29 mouse cellular contexts compared by ENCODE assay signal in genomic region chr2:170584678-170585077, GRCm38 (mm10). TPM values are rescaled to one million over a fixed set of nuclear protein-coding genes. Genes with fewer than 3 reads are reported as not detected.
DNase-seq lines count a peak whose midpoint lies in the region; ATAC-seq and TF ChIP-seq lines count a peak whose summit lies in the region.
"Had no signal": no experiment of that assay in that cellular context is flagged by ENCODE, and none has a peak within 500 bp of the region (broad histone marks: within the 10 kb centered on the region; RNA-seq: fewer than 3 reads in every experiment).

No protein-coding gene starts in this region.

- no peak for TF ChIP-seq RAD21 in CH12.LX (IDR thresholded peaks at IDR 0.05; ENCODE audit: low read depth, low read length)

- TF ChIP-seq EP300 in CH12.LX (IDR thresholded peaks at IDR 0.05; ENCODE audit: low read length) = no peak

- dilution Hi-C loops in CH12.LX (cut with MboI; ENCODE audit: extremely low pct_ligation_motif_present, extremely low pct_unique_long_range_greater_than_20kb, low sequenced_read_pairs) = no loop called here

- no peak overlapping the region for H3K27ac ChIP-seq in midbrain, embryonic 11.5 days (ENCODE audit: low read depth, low read length)
- H3K27ac ChIP-seq in midbrain, embryonic 13.5 days = no peak overlapping the region
- H3K27ac ChIP-seq in CH12.LX (ENCODE audit: insufficient read depth, low read depth) = peak overlapping the region; percentile 16; the same call in 1 of the 2 replicates
- H3K27ac ChIP-seq in heart, embryonic 10.5 days = no peak overlapping the region
- H3K27ac ChIP-seq: embryonic facial prominence, embryonic 13.5 days; embryonic facial prominence, embryonic 15.5 days; forebrain, embryonic 10.5 days; forebrain, embryonic 12.5 days had no signal

- DNase-seq in midbrain, embryonic 11.5 days (ENCODE audit: low spot score, missing footprints) = peak; percentile 82
- DNase-seq in CH12.LX (ENCODE audit: extremely low read depth) = no peak
- no peak for DNase-seq in G1E (ENCODE audit: low spot score)
- no peak for DNase-seq in heart, embryonic 10.5 days (ENCODE audit: low spot score)
- DNase-seq: adrenal gland, adult 2 months; adrenal gland, postnatal 10 days; adrenal gland, postnatal 25 days; cerebellum, adult 11 months; cerebellum, adult 18-20 months; cerebellum, adult 8-10 months; cerebellum, adult 9-11 months; cerebellum, postnatal 14 days; cerebellum, postnatal 36 days; embryo, embryonic 11 days had no signal

- H3K9me3 ChIP-seq in midbrain, embryonic 11.5 days (ENCODE audit: control insufficient read depth, low read length) = no peaks in the 10 kb centered on the region
- H3K9me3 ChIP-seq in midbrain, embryonic 13.5 days = no peaks in the 10 kb centered on the region
- H3K9me3 ChIP-seq in CH12.LX (replicated peaks; ENCODE audit: low read length) = peaks cover 76% of the 10 kb centered on the region
- H3K9me3 ChIP-seq in G1E (replicated peaks) = peaks cover 68% of the 10 kb centered on the region
- H3K9me3 ChIP-seq in heart, embryonic 10.5 days = no peaks in the 10 kb centered on the region
- H3K9me3 ChIP-seq: embryonic facial prominence, embryonic 13.5 days; embryonic facial prominence, embryonic 15.5 days; forebrain, embryonic 10.5 days; forebrain, embryonic 12.5 days had no signal

- no peaks in the 10 kb centered on the region for H3K79me2 ChIP-seq in CH12.LX (replicated peaks; ENCODE audit: control insufficient read depth, extremely low read depth, insufficient read depth, poor library complexity, severe bottlenecking)

- no peaks in the 10 kb centered on the region; the same call in 1 of the 2 replicates for H3K4me1 ChIP-seq in midbrain, embryonic 11.5 days (ENCODE audit: control insufficient read depth, insufficient read depth, low read length)
- 0 out of 2 replicates have a peak, but pooled peaks cover 14% of the 10 kb centered on the region for H3K4me1 ChIP-seq in midbrain, embryonic 13.5 days (replicated peaks)
- H3K4me1 ChIP-seq in CH12.LX (ENCODE audit: control insufficient read depth in 1 of 2, insufficient read depth in 2 of 2) (no peaks in the 10 kb centered on the region; a peak in 1 of 4 replicates), G1E (ENCODE audit: insufficient read depth, low read depth, low read length) (no peaks in the 10 kb centered on the region; the same call in 1 of the 2 replicates)
- H3K4me1 ChIP-seq in heart, embryonic 10.5 days = peaks cover 11% of the 10 kb centered on the region
- H3K4me1 ChIP-seq: embryonic facial prominence, embryonic 13.5 days; embryonic facial prominence, embryonic 15.5 days had no signal

- no peak overlapping the region for H3K4me2 ChIP-seq in midbrain, embryonic 11.5 days
- no peak overlapping the region for H3K4me2 ChIP-seq in midbrain, embryonic 13.5 days (replicated peaks)
- no peak overlapping the region for H3K4me2 ChIP-seq in CH12.LX (ENCODE audit: insufficient read depth, low read depth, poor library complexity, severe bottlenecking)
- H3K4me2 ChIP-seq: embryonic facial prominence, embryonic 13.5 days; embryonic facial prominence, embryonic 15.5 days; forebrain, embryonic 12.5 days had no signal

- WGBS in midbrain, embryonic 11.5 days = 96% methylated on average over 13 of the region's 13 CpGs
- WGBS in midbrain, embryonic 13.5 days = 96% methylated on average over 13 of the region's 13 CpGs
- 90% methylated on average over 13 of the region's 13 CpGs for WGBS in heart, embryonic 10.5 days

- in situ Hi-C loops in CH12.LX (cut with MboI; ENCODE audit: low pct_ligation_motif_present, low pct_unique_long_range_greater_than_20kb, low sequenced_read_pairs) = no loop called here

- no peak overlapping the region for H3K4me3 ChIP-seq in midbrain, embryonic 11.5 days (ENCODE audit: low read depth, low read length)
- H3K4me3 ChIP-seq in midbrain, embryonic 13.5 days (replicated peaks) = no peak overlapping the region
- H3K4me3 ChIP-seq in CH12.LX (replicated peaks in 1 of 3; ENCODE audit: low read depth in 2 of 3, low read length in 2 of 3, poor library complexity in 1 of 3) (peak overlapping the region in 1 of 3 experiments; percentile 19), G1E (ENCODE audit: low read depth, low read length) (peak overlapping the region; percentile 58)
- H3K4me3 ChIP-seq in heart, embryonic 10.5 days = no peak overlapping the region
- H3K4me3 ChIP-seq: embryonic facial prominence, embryonic 13.5 days; embryonic facial prominence, embryonic 15.5 days; erythroblast, embryonic 14.5 days; forebrain, embryonic 10.5 days; forebrain, embryonic 12.5 days had no signal

- H3K9ac ChIP-seq in midbrain, embryonic 11.5 days (ENCODE audit: low read length) = no peak overlapping the region
- H3K9ac ChIP-seq in midbrain, embryonic 13.5 days (replicated peaks) = no peak overlapping the region
- no peak overlapping the region for H3K9ac ChIP-seq in CH12.LX (ENCODE audit: insufficient read depth, low read depth)
- H3K9ac ChIP-seq: embryonic facial prominence, embryonic 13.5 days; embryonic facial prominence, embryonic 15.5 days; forebrain, embryonic 12.5 days had no signal

- no peak for ATAC-seq in midbrain, embryonic 11.5 days (ENCODE audit: low FRiP score)
- no peak for ATAC-seq in midbrain, embryonic 13.5 days
- no peak for ATAC-seq in G1E (ENCODE audit: extremely low read depth, insufficient number of reproducible peaks, low FRiP score, poor library complexity, severe bottlenecking)
- ATAC-seq in activated CD4-positive, CD25-positive, alpha-beta regulatory T cell, adult 4 months = no peak
- ATAC-seq: forebrain, embryonic 14.5 days; forebrain, embryonic 16.5 days; Patski had no signal

- no peak for TF ChIP-seq CTCF in CH12.LX (conservative IDR thresholded peaks at IDR 0.05 in 1 of 2, IDR thresholded peaks at IDR 0.05 in 1 of 2; ENCODE audit: low read depth in 2 of 2, low read length in 2 of 2)
- TF ChIP-seq CTCF in G1E (IDR thresholded peaks at IDR 0.05; ENCODE audit: low read depth, low read length) = no peak

- no peaks in the 10 kb centered on the region; the same call in 1 of the 2 replicates for H3K27me3 ChIP-seq in midbrain, embryonic 11.5 days (ENCODE audit: control insufficient read depth, insufficient read depth, low read length)
- no peaks in the 10 kb centered on the region for H3K27me3 ChIP-seq in midbrain, embryonic 13.5 days
- H3K27me3 ChIP-seq in CH12.LX (replicated peaks) = no peaks in the 10 kb centered on the region
- no peaks in the 10 kb centered on the region for H3K27me3 ChIP-seq in G1E (ENCODE audit: insufficient read depth, low read length)
- H3K27me3 ChIP-seq in heart, embryonic 10.5 days (ENCODE audit: insufficient read depth, poor library complexity, severe bottlenecking) = peaks cover 6% of the 10 kb centered on the region; the same call in 1 of the 2 replicates
- H3K27me3 ChIP-seq: embryonic facial prominence, embryonic 13.5 days; embryonic facial prominence, embryonic 15.5 days; forebrain, embryonic 12.5 days had no signal

- TF ChIP-seq POLR2A in CH12.LX (IDR thresholded peaks at IDR 0.05; ENCODE audit: low read depth, low read length) = no peak

- no peaks in the 10 kb centered on the region for H3K36me3 ChIP-seq in midbrain, embryonic 11.5 days (ENCODE audit: control insufficient read depth, insufficient read depth, low read length)
- H3K36me3 ChIP-seq in midbrain, embryonic 13.5 days = no peaks in the 10 kb centered on the region
- H3K36me3 ChIP-seq in CH12.LX (replicated peaks in 1 of 2; ENCODE audit: control insufficient read depth in 1 of 2, insufficient read depth in 1 of 2, low read length in 1 of 2) = no peaks in the 10 kb centered on the region
- no peaks in the 10 kb centered on the region for H3K36me3 ChIP-seq in G1E (replicated peaks)
- no peaks in the 10 kb centered on the region for H3K36me3 ChIP-seq in heart, embryonic 10.5 days
- H3K36me3 ChIP-seq: embryonic facial prominence, embryonic 13.5 days; embryonic facial prominence, embryonic 15.5 days; forebrain, embryonic 10.5 days; forebrain, embryonic 12.5 days had no signal

TF ChIP-seq in CH12.LX, 34 proteins besides CTCF, POLR2A, EP300 and RAD21:
- TF ChIP-seq TBP (conservative IDR thresholded peaks at IDR 0.05; ENCODE audit: low read depth, low read length) (no peak), ETS1 (conservative IDR thresholded peaks at IDR 0.05; ENCODE audit: low read depth, low read length) (no peak), SIN3A (IDR thresholded peaks at IDR 0.05; ENCODE audit: low read length) (no peak), ZNF384 (IDR thresholded peaks at IDR 0.05; ENCODE audit: low read depth, low read length) (no peak), USF1 (IDR thresholded peaks at IDR 0.05; ENCODE audit: low read depth, low read length) (no peak), NRF1 (IDR thresholded peaks at IDR 0.05; ENCODE audit: low read depth, low read length) (no peak), POLR2AphosphoS2 (IDR thresholded peaks at IDR 0.05; ENCODE audit: low read depth, low read length) (no peak), CHD1 (IDR thresholded peaks at IDR 0.05; ENCODE audit: low read depth, low read length) (no peak), RCOR1 (conservative IDR thresholded peaks at IDR 0.05; ENCODE audit: low read depth, low read length) (no peak), GABPA (IDR thresholded peaks at IDR 0.05; ENCODE audit: insufficient replicate concordance, low read depth, low read length) (no peak), HCFC1 (IDR thresholded peaks at IDR 0.05; ENCODE audit: low read depth, low read length) (no peak), BHLHE40 (IDR thresholded peaks at IDR 0.05; ENCODE audit: low read depth, low read length) (no peak), MAZ (IDR thresholded peaks at IDR 0.05; ENCODE audit: low read depth, low read length) (no peak), ZKSCAN1 (IDR thresholded peaks at IDR 0.05; ENCODE audit: borderline replicate concordance, low read depth, low read length) (no peak), MAFK (IDR thresholded peaks at IDR 0.05; ENCODE audit: insufficient replicate concordance, low read length) (no peak), ZC3H11A (IDR thresholded peaks at IDR 0.05; ENCODE audit: low read depth, low read length) (no peak), CHD2 (IDR thresholded peaks at IDR 0.05; ENCODE audit: low read length) (no peak)

RNA-seq across cellular contexts. Expression of gene 4930470P17Rik, which starts 17.1 kb away (rescaled TPM):
- polyA plus RNA-seq in midbrain, embryonic 11.5 days (2014; fragmentation: Nextera tagmentation; extraction: Ambion mirVana) = not detected in 2 replicates
- polyA plus RNA-seq in midbrain, embryonic 13.5 days (2015; fragmentation: Nextera tagmentation; extraction: Ambion mirVana) = not detected in 2 replicates
- total RNA-seq in CH12.LX (2012; rRNA removed) = not detected in 2 replicates
- not detected in 2 replicates for total RNA-seq in CH12.LX (2014; rRNA removed)
- polyA plus RNA-seq in CH12.LX (2012; ENCODE audit: insufficient read length, low read depth) = not detected in 2 replicates
- not detected in 2 replicates for total RNA-seq in G1E (2014; fragmentation: Nextera tagmentation)
- not detected in 2 replicates for total RNA-seq in G1E (2017)
- polyA plus RNA-seq in G1E (2012) = not detected in 2 replicates
- not detected for polyA plus RNA-seq in activated CD4-positive, CD25-positive, alpha-beta regulatory T cell, adult 4 months (2017; shearing (Covaris generic))
- not detected in 2 replicates for polyA plus RNA-seq in heart, embryonic 10.5 days (2016; fragmentation: Nextera tagmentation; extraction: Ambion mirVana)
- total RNA-seq: adrenal gland, adult 2 months; adrenal gland, postnatal 10 days; adrenal gland, postnatal 25 days; adrenal gland, postnatal 4 days; common myeloid progenitor, adult 5-6 weeks had no signal
- polyA plus RNA-seq: adrenal gland, adult 2 months; brain, embryonic 14.5 days; C2C12; embryonic facial prominence, embryonic 11.5 days; embryonic facial prominence, embryonic 13.5 days; embryonic facial prominence, embryonic 15.5 days; erythroblast, embryonic 14.5 days; forebrain, embryonic 10.5 days; forebrain, embryonic 12.5 days; forebrain, embryonic 14.5 days; forebrain, embryonic 16.5 days; Patski had no signal
